Mouse (Mus musculus) mesoderm, embryonic 11.5 days (tissue): ENCODE measurements around the gene Nox3.

Source experiments
- DNase-seq: peaks from one replicate; pipeline ENCODE4 v3.0.0-alpha.2; 2012; ENCODE audit warnings: low read depth, low spot score

The Nox3 gene

GRCm38 (mm10) chr17:3696161-3696560, at the start of gene Nox3:
TSS of gene Nox3 (minus strand) at chr17:3696261.
- no peak for DNase-seq

GRCm38 (mm10) chr17:3744402-3744801, 48.3 kb upstream of the Nox3 start:
- no peak for DNase-seq

DNA sequence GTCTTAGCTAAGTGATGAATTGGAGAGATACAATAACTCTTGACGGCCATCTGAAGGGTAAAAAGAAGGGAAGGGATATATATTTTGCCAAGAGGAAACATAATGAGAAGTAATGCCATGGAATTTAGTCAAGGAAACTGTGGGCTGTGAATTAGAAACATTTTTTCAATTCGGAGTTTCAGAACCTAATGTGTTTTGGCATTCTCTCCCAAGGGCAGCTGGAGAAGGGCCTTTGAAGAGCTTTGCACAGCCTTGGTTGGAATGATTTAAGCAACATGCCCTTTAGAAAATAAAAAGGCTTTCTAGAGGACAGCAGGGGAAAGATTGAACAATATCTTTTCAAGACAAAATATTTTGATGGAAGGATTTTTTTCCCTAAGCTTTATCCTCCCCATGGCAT, 40.9 kb upstream of the Nox3 start:
- no peak for DNase-seq

DNA sequence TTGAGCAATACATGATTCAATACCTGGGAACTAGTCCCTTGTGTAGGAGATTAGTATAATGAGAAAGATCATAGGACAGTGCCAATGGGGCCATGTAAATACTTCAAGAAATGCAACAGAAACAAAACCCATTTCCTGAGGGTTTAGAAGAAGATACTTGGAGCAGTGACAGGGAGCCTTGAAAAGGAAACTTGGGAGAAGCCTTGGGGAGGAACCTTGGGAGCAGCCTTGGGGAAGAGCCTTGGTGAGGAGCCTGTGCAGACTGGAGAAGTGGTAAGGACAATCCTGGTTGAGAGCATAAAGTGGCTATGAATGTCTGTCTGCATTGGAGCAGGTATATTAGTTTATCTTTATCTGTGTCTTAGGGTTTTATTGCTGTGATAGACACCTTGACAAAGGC, 38.2 kb upstream of the Nox3 start:
- DNase-seq = no peak

- no peak for DNase-seq
Observed at GRCm38 (mm10) chr17:3705350-3705930, 9.4 kb upstream of the Nox3 start.

GRCm38 (mm10) chr17:3702320-3702719, 6.3 kb upstream of the Nox3 start:
- DNase-seq = no peak

DNA sequence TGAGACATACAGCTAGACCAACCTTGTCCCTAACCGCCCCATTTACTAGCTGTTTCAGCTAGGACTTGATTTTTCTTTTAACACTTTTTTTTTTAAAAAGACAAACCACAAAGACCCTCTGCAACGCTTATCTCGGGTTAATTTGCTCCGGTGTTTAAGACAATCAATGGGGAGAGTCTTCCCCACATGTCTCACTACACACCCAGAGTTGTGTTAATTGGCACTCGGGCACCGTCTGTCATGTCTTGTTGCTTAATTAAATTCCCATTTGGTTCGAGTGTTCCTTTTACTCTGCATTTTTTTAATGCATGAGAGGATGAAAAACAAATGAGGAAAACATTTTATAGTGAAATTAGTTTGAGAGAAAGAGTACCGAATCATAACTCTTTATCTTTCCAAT, 3.2 kb downstream of the Nox3 start:
- no peak for DNase-seq

- DNase-seq = no peak
Observed at GRCm38 (mm10) chr17:3690499-3691258, 5.4 kb downstream of the Nox3 start.

DNA sequence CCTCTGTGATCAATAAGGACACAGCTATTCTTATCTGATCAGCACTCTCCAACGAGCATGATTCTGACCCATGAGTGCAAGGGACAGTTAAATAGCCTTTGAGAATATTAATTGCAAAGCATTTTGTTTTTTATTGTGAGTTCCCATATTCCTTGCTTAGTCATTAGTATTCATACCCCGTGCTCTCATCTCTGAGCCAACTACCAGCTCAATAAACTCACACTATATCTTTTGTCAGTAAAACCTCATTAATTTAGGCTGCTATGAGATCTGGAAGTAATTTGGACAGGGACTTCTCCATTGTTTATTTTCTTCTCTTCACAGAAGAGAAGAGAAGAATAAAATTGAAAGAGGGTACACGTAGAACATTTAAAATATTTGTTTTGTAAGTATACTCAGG, 12.4 kb downstream of the Nox3 start:
- no peak for DNase-seq

- no peak for DNase-seq
Observed at GRCm38 (mm10) chr17:3669226-3669625, 26.8 kb downstream of the Nox3 start.

DNA sequence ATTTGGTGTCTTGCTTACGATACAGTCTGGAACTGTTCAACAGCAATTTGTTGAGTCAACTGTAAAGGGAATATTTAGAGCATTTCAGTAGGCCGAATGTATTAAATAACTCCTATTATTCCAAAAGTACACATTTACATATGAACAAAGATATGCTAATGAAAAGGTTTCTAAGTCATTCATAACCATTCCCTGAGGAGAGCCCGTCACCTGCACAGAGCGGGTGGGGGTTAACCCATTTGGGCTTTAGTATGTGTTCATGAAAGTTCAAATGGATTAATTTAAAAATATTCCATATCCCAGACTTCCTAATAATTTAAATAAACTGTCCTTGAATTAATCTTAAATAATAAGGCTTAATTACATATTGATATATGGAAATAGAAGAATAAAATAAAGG, 28.8 kb downstream of the Nox3 start:
- no peak for DNase-seq

DNA sequence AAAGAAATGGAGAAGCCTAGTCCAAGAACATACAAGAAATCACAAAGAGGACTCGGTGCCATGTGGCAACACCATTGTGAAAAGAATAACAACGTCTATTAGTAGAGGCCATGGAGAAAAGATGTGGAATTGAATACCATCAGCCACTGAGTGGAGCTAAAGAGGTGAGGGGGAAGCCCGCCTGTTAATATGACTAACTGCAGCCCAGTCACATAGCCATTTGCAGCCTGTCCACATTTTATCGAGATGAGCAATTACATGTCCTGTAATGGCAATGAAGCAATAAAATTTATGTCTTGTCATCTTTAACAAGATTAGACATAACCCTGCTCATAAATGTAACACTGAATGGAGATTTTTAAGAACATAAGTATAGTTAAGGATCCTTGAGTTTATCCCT, 30.7 kb downstream of the Nox3 start:
- DNase-seq = no peak

- no peak for DNase-seq
Observed at GRCm38 (mm10) chr17:3659497-3659896, 36.6 kb downstream of the Nox3 start.

DNA sequence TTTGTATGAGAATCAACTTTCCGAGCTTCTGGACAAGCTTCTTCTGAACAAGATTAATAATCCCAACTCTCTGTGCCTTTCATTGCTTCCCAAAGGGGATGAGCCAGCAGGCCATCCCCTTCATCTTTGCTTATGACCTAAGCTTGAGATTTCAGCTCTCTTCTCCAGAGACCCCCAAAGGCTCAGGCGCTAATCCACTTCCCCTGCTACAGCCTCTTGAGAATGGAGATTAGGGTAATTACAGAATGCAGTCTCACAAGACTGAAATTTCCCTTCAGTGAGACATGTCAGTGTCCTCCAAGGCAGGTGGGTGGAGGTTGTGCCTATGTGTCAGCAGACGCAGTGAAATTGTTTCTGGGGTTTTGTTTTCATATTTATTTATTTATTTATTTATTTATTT, 45.7 kb downstream of the Nox3 start:
- no peak for DNase-seq

DNA sequence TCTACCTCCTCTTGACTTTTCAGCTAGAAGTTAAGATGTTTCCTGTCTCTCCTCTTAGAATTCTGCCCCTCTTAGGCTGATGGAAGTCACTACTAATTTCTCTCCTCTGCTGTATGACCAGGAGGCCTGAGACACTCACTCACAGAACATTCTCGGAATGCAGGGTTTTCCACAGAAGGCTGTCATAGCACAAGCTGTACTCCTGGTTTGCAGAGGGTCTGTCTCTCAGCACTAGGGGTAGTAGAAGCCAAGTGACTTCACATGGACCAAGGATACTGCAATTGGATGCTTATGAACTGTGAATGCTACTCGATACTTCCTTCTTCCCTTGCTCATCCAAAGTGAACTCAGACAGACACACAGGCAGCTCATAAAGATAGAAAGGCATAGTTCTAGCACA, 52.5 kb downstream of the Nox3 start:
- no peak for DNase-seq

DNA sequence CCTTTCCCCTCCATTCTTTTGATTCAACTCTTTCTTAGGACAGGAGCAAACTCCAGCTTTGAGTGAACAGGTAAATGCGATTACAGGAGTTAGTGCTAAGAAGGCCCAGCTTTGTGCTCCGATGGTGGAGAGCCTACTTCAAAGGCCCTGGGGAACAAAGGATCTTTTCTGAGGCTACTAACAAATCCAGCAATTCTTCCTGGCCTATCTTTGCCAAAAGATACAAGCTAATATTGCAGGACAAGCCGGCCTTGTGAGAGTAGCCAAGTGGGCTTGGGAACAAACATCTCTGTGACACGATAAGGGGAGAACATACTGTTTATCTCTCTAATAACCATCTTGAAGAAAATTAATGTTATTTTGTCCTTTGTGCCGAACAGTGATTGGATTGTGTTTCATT, 54.6 kb downstream of the Nox3 start:
- no peak for DNase-seq

DNA sequence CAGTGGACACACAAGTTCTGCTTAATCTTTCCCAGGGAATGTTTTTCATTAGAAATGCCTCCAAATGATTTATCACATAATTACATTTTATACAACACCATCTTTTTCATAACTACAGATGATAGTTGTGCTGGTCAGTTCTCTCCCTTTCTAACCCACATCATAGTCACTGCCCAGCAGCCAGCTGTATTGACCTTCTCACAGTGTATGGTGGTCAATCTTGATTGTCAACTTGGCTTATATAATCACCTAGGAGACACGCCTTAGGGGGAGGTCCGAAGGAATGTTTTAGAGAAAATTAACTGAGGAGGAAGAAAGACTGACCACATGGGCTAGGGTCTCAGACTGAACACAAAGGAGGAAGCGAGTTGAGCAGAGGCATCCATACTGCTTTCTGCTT, 57.3 kb downstream of the Nox3 start:
- DNase-seq = no peak

DNA sequence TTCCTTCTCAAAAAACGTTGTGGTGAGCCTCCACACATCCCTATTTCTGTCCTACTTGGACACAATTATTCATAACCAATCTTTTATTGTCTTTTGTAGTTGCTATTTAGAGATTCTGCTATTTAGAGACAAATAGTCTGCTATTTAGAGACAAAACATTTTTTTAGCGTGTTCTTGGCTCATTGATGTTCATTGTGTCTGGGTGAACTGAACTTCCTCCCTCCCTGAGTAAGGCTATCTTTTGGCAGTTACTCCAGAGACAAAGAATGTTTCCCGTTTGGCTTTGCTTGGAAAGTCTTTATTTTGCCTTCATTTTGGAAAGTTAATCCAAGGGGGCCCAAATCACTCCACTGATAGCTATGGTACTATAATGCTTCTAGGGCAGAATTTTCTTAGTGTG, 63.6 kb downstream of the Nox3 start:
- DNase-seq = no peak

DNA sequence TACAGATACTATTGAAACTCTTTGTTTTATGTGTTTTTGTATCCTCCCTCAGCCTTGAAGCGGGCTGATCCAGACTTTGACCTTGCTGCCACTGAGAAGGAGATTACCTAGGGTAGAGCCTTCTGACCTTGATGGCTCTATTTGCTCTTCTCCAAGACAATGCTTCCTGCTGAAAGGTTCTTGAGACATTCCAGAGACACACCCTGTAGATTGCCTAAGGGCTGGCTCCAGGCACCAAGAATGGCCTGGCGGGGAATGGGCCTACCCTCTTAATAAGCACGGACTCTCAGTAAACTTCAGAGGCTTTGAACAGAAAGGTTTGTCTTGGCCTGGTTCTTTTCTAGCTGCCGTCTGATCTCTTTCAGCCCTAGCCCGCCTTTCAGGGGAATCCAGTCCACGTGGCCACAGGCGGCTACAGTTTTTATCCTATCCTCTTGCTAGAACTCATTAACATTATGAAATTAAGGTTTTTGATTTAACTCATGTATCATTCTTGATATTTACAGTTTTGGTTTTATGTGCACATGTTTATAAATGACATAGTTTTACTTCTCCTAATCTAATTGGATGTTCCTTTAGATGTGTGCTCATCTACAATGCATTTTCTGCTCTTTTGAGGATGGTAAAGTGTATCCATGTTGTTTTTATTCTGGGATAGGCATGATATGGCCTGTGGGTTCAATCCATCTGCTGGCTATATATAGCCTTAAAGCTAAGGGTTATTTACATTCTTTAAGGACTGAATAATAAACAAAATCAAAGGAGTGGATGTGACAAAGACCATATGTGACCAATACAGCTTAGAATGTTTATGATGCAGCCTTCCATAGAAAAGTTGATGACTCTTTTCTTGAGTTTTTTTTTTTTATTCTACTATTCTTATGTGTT, 79.5 kb downstream of the Nox3 start:
- DNase-seq = no peak

DNA sequence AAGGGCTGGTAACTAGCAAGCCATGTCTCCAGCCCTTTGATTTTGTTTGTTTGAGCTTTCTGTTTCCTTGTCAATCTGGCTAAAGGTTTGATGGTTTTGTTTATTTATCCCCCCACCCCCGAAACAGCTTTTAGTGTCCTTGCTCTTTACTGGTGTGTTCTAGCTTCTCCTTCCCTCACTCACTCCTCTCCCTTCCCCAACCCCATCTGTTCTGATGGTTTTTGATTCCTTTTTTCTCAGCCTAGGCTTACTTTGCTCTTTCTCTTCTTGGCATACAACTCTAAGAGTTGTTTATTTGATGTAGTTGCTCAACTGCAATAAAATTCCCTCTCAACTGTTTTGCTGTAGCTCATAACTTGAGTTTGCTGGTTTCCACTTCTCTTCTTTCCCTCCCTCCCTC, 80.5 kb downstream of the Nox3 start:
- DNase-seq = no peak

DNA sequence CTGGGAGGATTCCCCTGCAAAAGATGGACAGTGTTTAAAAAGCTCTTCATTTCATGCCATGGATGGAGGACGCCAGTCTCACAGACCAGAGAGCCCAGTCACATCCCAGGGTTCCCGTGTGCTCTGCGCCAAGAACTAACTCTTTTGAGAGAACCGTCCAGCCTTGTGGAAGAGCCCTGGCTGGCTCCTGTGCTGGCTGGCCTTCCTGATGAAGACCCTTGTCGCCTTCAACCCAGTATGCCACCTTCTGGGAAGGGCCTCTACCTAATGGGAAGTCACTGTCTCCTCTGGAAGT, 84.3 kb downstream of the Nox3 start:
- no peak for DNase-seq

GRCm38 (mm10) chr17:3610928-3611780, 84.9 kb downstream of the Nox3 start:
- DNase-seq = peak; percentile 29
